Mouse (Mus musculus) heart, embryonic 16.5 days (tissue): ENCODE measurements at regions not wholly inside any gene's neighbourhood (a gene's known extent, or its start where the extent isn't known, plus 50 kb on each side); places are given as distances from the start of the nearest gene placed in this dataset.

ENCODE experiments used
- ATAC-seq: fragments of 200-750 bp; cut with Nextera tagmentation; replicated peaks from 2 replicates; pipeline ENCODE4 v1.8.0; 2017; ENCODE audit warnings: moderate number of reproducible peaks; ENCODE audit not compliant: insufficient read depth, low FRiP score; ENCODE audit errors: extremely low read depth
- H3K27ac ChIP-seq: fragments of 300-500 bp; sonication (generic); 2 replicates; pipeline ENCODE4 v1.5.1; 2014; ENCODE audit warnings: mild to moderate bottlenecking, low read length, control low read depth, moderate library complexity
- H3K27me3 ChIP-seq: fragments of 300-500 bp; sonication (generic); 2 replicates; pipeline ENCODE4 v1.6.1; 2014; ENCODE audit warnings: low read length, mixed read lengths; ENCODE audit not compliant: control insufficient read depth, insufficient read depth
- H3K36me3 ChIP-seq: fragments of 300-500 bp; sonication (generic); 2 replicates; pipeline ENCODE4 v1.6.1; 2014; ENCODE audit not compliant: control insufficient read depth, insufficient read depth
- H3K4me1 ChIP-seq: fragments of 300-500 bp; sonication (generic); 2 replicates; pipeline ENCODE4 v1.6.1; 2014; ENCODE audit warnings: low read length, mixed read lengths; ENCODE audit not compliant: control insufficient read depth, insufficient read depth
- H3K4me2 ChIP-seq: fragments of 300-500 bp; sonication (generic); 2 replicates; pipeline ENCODE4 v1.6.1; 2014; ENCODE audit warnings: low read depth, mild to moderate bottlenecking, control low read depth, low read length
- H3K4me3 ChIP-seq: fragments of 300-500 bp; sonication (generic); 2 replicates; pipeline ENCODE4 v1.5.1; 2014; ENCODE audit warnings: mild to moderate bottlenecking, control low read depth, low read length
- H3K9ac ChIP-seq: fragments of 300-500 bp; sonication (generic); 2 replicates; pipeline ENCODE4 v1.6.1; 2014; ENCODE audit warnings: low read length, control low read depth
- H3K9me3 ChIP-seq: fragments of 300-500 bp; sonication (generic); replicated peaks from 2 replicates; pipeline ENCODE4 v1.6.1; 2016; ENCODE audit warnings: low read length; ENCODE audit not compliant: control insufficient read depth
- WGBS: fragments of 180-500 bp; shearing (Covaris S2); extraction: QIAGEN DNeasy Blood & Tissue Kit; methylation state at CpG from one replicate; pipeline ENCODE4 v1.1.7; 2014; 5-methylcytosine and 5-hydroxymethylcytosine counted together

GRCm38 (mm10) chr2:178958829-178959228 lies 483.4 kb upstream of the Cdh4 start:
- 85% methylated on average over 10 of the region's 10 CpGs for WGBS
- Histone ChIP-seq H3K36me3 (no peaks in the 10 kb centered on the region), H3K9me3 (no peaks in the 10 kb centered on the region), H3K4me1 (no peaks in the 10 kb centered on the region), H3K9ac (no peak overlapping the region), H3K27ac (no peak overlapping the region), H3K4me2 (no peak overlapping the region), H3K4me3 (no peak overlapping the region), H3K27me3 (no peaks in the 10 kb centered on the region)
- no peak for ATAC-seq

- no peaks in the 10 kb centered on the region for H3K9me3 ChIP-seq
- ATAC-seq: no peak
Observed at GRCm38 (mm10) chr2:178959603-178960002, 482.6 kb upstream of the Cdh4 start.

DNA sequence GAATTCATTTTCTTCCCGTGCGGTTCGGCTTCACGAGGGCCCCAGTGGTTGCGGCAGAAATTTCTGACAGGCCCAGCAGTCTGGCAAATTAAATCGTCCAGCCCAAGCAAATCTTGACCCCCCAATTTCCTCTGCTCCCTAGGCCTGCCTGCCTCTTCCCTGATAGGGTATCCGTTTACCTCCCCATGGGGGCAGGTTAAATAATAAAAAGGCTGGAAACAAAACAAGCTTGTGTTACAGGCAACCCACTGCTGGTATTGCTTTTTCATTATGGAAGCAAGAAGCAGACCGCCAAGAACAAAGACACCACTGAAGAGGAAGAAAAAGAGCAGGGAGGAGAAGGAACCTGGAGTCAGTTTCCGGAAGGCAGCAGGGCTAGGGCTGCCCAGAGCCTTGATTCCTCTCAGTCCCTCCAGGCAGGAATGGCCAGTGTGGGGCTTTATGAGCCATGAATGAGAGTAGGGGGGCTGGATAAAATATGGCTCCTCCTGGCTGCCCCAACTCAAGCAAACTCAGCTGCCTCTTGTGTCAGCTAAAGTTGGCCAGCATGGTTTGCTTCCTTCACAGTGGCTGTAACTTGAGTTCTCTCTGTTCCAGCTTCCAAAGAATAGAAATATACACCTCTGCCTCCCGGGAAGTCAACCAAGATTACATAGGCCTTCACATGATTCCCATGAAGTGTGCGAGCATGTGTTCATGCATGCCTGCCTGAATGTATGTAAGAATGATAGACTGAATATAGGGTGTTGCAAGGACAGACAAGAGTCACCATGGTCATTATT lies 474.5 kb upstream of the Cdh4 start:
- Histone ChIP-seq H3K4me2 (no peak overlapping the region), H3K36me3 (no peaks in the 10 kb centered on the region), H3K4me3 (no peak overlapping the region), H3K27ac (no peak overlapping the region), H3K27me3 (no peaks in the 10 kb centered on the region), H3K9ac (no peak overlapping the region), H3K4me1 (no peaks in the 10 kb centered on the region), H3K9me3 (no peaks in the 10 kb centered on the region)
- WGBS: 79% methylated on average over 11 of the region's 11 CpGs
- no peak for ATAC-seq

More at GRCm38 (mm10) chr2:178959603-178960002, 482.6 kb upstream of the Cdh4 start:
- Histone ChIP-seq H3K9ac (no peak overlapping the region), H3K27me3 (no peaks in the 10 kb centered on the region), H3K36me3 (no peaks in the 10 kb centered on the region), H3K27ac (no peak overlapping the region), H3K4me1 (no peaks in the 10 kb centered on the region), H3K4me3 (no peak overlapping the region), H3K4me2 (no peak overlapping the region)
- WGBS: 47% methylated on average over 6 of the region's 6 CpGs

GRCm38 (mm10) chr2:178969732-178970131 lies 472.5 kb upstream of the Cdh4 start:
- no peak overlapping the region for H3K4me2 ChIP-seq
- 77% methylated on average over 10 of the region's 10 CpGs for WGBS
- H3K36me3 ChIP-seq: no peaks in the 10 kb centered on the region
- no peak overlapping the region for H3K4me3 ChIP-seq
- H3K27ac ChIP-seq: no peak overlapping the region
- H3K9me3 ChIP-seq: no peaks in the 10 kb centered on the region
- no peak for ATAC-seq
- H3K4me1 ChIP-seq: no peaks in the 10 kb centered on the region
- no peak overlapping the region for H3K9ac ChIP-seq
- no peaks in the 10 kb centered on the region for H3K27me3 ChIP-seq

DNA sequence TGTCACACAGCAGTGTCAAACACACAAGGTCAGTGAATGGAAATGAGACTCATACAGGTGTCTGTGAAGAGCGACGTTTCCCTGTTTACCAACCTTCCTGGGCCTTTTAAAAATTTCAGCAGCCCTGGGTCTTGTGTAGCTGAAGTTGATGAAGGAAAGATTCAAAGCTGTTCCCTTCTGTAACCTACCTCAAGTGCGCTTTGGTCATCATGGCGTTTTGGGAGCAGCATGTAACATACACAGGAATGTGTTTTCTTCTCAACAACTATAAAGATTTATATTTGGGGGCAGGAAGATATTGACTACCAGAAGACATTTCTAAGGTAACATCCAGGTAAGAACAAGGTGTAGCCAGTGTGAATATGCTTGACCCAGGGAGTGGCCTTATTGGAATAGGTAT lies 466.9 kb upstream of the Cdh4 start:
- no peaks in the 10 kb centered on the region for H3K36me3 ChIP-seq
- 0 out of 2 replicates have a peak, but pooled peaks cover 2% of the 10 kb centered on the region for H3K9me3 ChIP-seq
- no peak overlapping the region for H3K9ac ChIP-seq
- no peak overlapping the region for H3K27ac ChIP-seq
- 91% methylated on average over 4 of the region's 4 CpGs for WGBS
- H3K4me2 ChIP-seq: no peak overlapping the region
- no peak for ATAC-seq
- H3K4me1 ChIP-seq: peaks cover 4% of the 10 kb centered on the region
- H3K27me3 ChIP-seq: no peaks in the 10 kb centered on the region
- H3K4me3 ChIP-seq: no peak overlapping the region

- Histone ChIP-seq H3K4me2 (no peak overlapping the region), H3K4me3 (no peak overlapping the region), H3K27ac (no peak overlapping the region), H3K27me3 (no peaks in the 10 kb centered on the region), H3K36me3 (no peaks in the 10 kb centered on the region), H3K9me3 (0 out of 2 replicates have a peak, but pooled peaks cover 2% of the 10 kb centered on the region), H3K9ac (no peak overlapping the region), H3K4me1 (peaks cover 4% of the 10 kb centered on the region)
- no peak for ATAC-seq
- 83% methylated on average over 6 of the region's 6 CpGs for WGBS
Observed at GRCm38 (mm10) chr2:178976046-178976445, 466.2 kb upstream of the Cdh4 start.

DNA sequence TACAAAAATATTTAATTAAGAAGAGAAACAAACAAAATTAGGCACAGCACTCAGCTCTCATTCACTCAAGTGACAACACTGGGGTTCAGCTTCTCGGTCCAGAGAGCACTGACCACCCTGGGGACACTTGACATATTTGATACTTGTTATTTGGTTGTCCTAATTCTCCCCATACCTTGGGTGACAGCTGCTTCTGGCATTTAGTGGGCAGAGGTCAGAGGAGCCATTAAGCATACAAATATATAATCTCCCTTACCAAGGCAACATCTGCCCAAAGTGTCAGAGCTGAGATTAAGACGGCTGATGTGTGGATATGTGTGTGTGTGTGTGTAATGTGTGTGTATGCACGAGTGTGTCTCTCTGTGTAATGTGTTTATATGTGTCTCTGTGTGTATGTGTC lies 465.7 kb upstream of the Cdh4 start:
- Histone ChIP-seq H3K4me3 (no peak overlapping the region), H3K27ac (no peak overlapping the region), H3K4me2 (no peak overlapping the region), H3K9ac (no peak overlapping the region), H3K27me3 (no peaks in the 10 kb centered on the region), H3K36me3 (no peaks in the 10 kb centered on the region), H3K9me3 (0 out of 2 replicates have a peak, but pooled peaks cover 2% of the 10 kb centered on the region), H3K4me1 (peaks cover 4% of the 10 kb centered on the region)
- ATAC-seq: no peak
- WGBS: 66% methylated on average over 3 of the region's 3 CpGs

- Histone ChIP-seq H3K27ac (no peak overlapping the region), H3K9ac (no peak overlapping the region), H3K9me3 (0 out of 2 replicates have a peak, but pooled peaks cover 2% of the 10 kb centered on the region), H3K36me3 (no peaks in the 10 kb centered on the region), H3K4me1 (peaks cover 10% of the 10 kb centered on the region), H3K27me3 (no peaks in the 10 kb centered on the region), H3K4me3 (no peak overlapping the region), H3K4me2 (no peak overlapping the region)
- no peak for ATAC-seq
- 87% methylated on average over 9 of the region's 9 CpGs for whole genome bisulfite sequencing
Observed at GRCm38 (mm10) chr2:178979451-178979850, 462.8 kb upstream of the Cdh4 start.

DNA sequence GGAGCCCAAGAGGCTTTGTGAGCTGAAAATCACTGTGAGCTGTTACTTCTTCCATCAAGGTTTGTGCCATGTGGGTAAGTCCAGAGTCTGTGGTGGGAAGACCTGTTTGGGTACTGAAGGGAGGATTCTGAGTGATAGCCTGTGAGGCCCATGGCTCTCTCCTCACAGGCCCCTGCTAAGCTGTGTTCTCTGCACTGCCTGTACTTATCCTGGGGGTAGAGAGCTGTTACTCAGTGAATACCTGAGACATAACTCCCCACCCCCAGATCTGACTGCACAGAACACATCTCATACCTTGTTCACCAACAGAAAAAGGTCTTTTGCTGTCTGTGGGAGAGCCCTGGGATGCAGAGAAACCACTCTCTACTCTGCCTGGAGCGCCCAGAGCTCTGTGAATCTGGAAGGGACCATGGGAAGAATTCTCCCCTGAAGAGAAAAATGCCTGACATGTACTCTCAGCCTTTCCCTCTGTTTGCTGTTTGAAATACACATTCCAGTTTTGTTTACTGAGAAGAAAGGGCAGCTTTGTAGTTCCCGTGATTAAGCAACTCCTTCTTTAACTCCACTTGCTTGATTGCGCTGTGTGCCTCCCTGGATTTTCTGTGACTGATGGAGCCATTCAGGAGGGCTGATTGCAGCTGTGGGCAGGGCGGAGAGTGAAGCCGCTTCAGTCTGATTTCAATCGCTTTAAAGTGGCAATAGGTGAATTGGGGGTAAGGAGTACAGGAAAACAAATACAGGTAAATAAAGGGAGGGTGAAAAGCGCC lies 460.3 kb upstream of the Cdh4 start:
- Histone ChIP-seq H3K27me3 (no peaks in the 10 kb centered on the region), H3K4me1 (peaks cover 10% of the 10 kb centered on the region), H3K4me2 (no peak overlapping the region), H3K9ac (no peak overlapping the region), H3K27ac (no peak overlapping the region), H3K4me3 (no peak overlapping the region), H3K9me3 (no peaks in the 10 kb centered on the region), H3K36me3 (no peaks in the 10 kb centered on the region)
- ATAC-seq: no peak
- 51% methylated on average over 7 of the region's 7 CpGs for WGBS
